Mouse (Mus musculus) kidney, postnatal 14 days (tissue): ENCODE results near the gene Slc22a4.
A peak's percentile ranks its signal among the peaks of the same experiment; 100 is the strongest.
"Not testable (repeated sequence)": the region's sequence is repeated elsewhere in the genome, so short reads cannot be mapped to it uniquely, and the experiment has no call there.

Experiments used
- DNase-seq: peaks from one replicate; pipeline ENCODE4 v3.0.0; 2022; ENCODE audit warnings: mixed read lengths

The Slc22a4 gene

GRCm38 (mm10) chr11:54004221-54004620 is 23.7 kb downstream of the Slc22a4 start:
- DNase-seq: peak; percentile 91

GRCm38 (mm10) chr11:54002761-54003717 is 24.9 kb downstream of the Slc22a4 start:
- DNase-seq: peak; percentile 71

- peak; percentile 76 for DNase-seq
Observed at GRCm38 (mm10) chr11:54002147-54002760, 25.6 kb downstream of the Slc22a4 start.

GRCm38 (mm10) chr11:53997661-53998060 is 30.2 kb downstream of the Slc22a4 start:
- DNase-seq: no peak

GRCm38 (mm10) chr11:53992264-53992663 is 35.6 kb downstream of the Slc22a4 start:
- no peak for DNase-seq

- DNase-seq: no peak
Observed at GRCm38 (mm10) chr11:53989232-53989631, 38.7 kb downstream of the Slc22a4 start.

- no peak for DNase-seq
Observed at GRCm38 (mm10) chr11:53988081-53988480, 39.8 kb downstream of the Slc22a4 start.

GRCm38 (mm10) chr11:53981396-53981795 is 46.5 kb downstream of the Slc22a4 start:
- DNase-seq: no peak

- DNase-seq: peak; percentile 86
Observed at GRCm38 (mm10) chr11:53979788-53980621, 47.9 kb downstream of the Slc22a4 start, which contains the start of gene Slc22a21. Gene Slc22a21 (minus strand): TSS chr11:53980332.

GRCm38 (mm10) chr11:53979456-53979787 is 48.5 kb downstream of the Slc22a4 start:
- not testable (repeated sequence) for DNase-seq

GRCm38 (mm10) chr11:53977672-53978071 is 50.2 kb downstream of the Slc22a4 start:
- no peak for DNase-seq

- DNase-seq: no peak
Observed at GRCm38 (mm10) chr11:53975559-53975958, 52.3 kb downstream of the Slc22a4 start.

GRCm38 (mm10) chr11:53958984-53959383 is 68.9 kb downstream of the Slc22a4 start:
- peak; percentile 33 for DNase-seq

- DNase-seq: peak; percentile 37
Observed at GRCm38 (mm10) chr11:53958176-53958575, 69.7 kb downstream of the Slc22a4 start.

- DNase-seq: no peak
Observed at GRCm38 (mm10) chr11:53956636-53957035, 71.3 kb downstream of the Slc22a4 start.

- DNase-seq: no peak
Observed at GRCm38 (mm10) chr11:53954653-53955052, 73.2 kb downstream of the Slc22a4 start.

GRCm38 (mm10) chr11:53950133-53950532 is 77.8 kb downstream of the Slc22a4 start:
- peak; percentile 11 for DNase-seq
